Mouse (Mus musculus): ENCODE data around the gene Hmga1b. TPM values are rescaled to one million over a fixed set of nuclear protein-coding genes. Genes with fewer than 3 reads are reported as not detected.
"Not testable (repeated sequence)": the region's sequence is repeated elsewhere in the genome, so short reads cannot be mapped to it uniquely, and the experiment has no call there.

Hmga1b gene
- polyA plus RNA-seq, 1 experiment from 2014 or later, result 12.3 TPM

DNA sequence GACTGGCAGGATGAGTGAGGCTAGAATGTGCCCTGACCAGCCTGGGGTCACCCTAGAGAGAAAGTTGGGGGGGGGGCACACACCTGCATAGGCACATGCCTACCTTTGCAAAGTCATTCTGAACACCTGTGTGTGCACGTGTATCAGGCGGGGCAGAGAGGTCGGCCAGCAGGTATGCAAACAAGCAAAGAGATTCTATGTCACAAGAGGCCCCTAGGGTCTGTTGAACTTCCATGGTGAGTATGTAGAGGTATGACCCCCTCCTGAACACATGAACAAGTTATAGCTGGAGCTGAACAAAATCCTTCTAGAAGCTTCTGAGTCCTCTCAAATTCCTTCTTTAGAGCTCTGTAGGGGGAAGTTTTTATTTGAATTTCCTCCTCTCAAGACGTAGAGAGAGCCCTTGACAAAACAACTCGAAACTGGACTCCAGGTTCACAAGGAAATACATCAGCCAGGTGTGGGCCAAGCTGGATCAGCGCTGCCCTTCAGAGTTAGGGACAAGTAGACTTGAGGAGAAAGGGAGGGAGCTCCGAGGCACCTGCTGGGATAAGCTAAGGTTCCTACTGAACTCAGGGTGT is 18.4 kb upstream of the Hmga1b start:
- Histone ChIP-seq H3K4me3 (no peak overlapping the region), H3K27me3 (ENCODE audit: poor library complexity, severe bottlenecking) (no peaks in the 10 kb centered on the region), H3K9me3 (no peaks in the 10 kb centered on the region), H3K27ac (no peak overlapping the region), H3K4me1 (no peaks in the 10 kb centered on the region), H3K36me3 (replicated peaks) (no peaks in the 10 kb centered on the region)
- WGBS, result 74% methylated on average over 7 of the region's 7 CpGs
- no peak for DNase-seq (ENCODE audit: extremely low spot score, low spot score)

- WGBS, result 84% methylated on average over 4 of the region's 4 CpGs
- Histone ChIP-seq H3K27ac (no peak overlapping the region), H3K36me3 (replicated peaks) (no peaks in the 10 kb centered on the region), H3K9me3 (no peaks in the 10 kb centered on the region), H3K27me3 (ENCODE audit: poor library complexity, severe bottlenecking) (no peaks in the 10 kb centered on the region), H3K4me3 (no peak overlapping the region), H3K4me1 (no peaks in the 10 kb centered on the region)
- no peak for DNase-seq (ENCODE audit: extremely low spot score, low spot score)
These were observed 14.6 kb upstream of the Hmga1b start for GRCm38 (mm10) chr11:120747974-120748373.

GRCm38 (mm10) chr11:120749430-120749829 is 13.2 kb upstream of the Hmga1b start:
- 65% methylated on average over 8 of the region's 8 CpGs for WGBS

DNA sequence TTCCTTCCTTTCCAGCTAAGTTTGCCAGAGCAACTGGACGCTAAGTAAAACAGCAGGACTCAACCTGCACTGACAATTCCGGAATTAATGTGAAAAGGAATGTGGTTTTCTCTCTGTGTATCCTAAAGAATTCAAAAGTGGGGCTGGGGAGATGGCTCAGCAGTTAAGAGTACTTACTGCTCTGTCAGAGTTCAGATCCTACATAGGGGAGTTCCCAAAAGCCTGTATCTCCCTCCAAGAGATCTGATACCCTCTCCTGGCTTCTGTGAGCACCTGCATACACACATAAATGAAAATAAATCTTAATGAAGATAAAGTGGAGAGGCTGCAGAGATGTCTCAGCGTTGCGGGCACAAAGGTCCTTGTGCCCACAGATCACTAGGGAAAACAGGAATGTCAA is 11.0 kb upstream of the Hmga1b start:
- H3K4me3 ChIP-seq, result no peak overlapping the region
- peaks cover 6% of the 10 kb centered on the region; the same call in 1 of the 2 replicates for H3K9me3 ChIP-seq
- no peaks in the 10 kb centered on the region for H3K36me3 ChIP-seq (replicated peaks)
- no peak for DNase-seq (ENCODE audit: extremely low spot score, low spot score)
- no peaks in the 10 kb centered on the region for H3K27me3 ChIP-seq (ENCODE audit: poor library complexity, severe bottlenecking)
- 82% methylated on average over 4 of the region's 4 CpGs for WGBS
- H3K4me1 ChIP-seq, result no peaks in the 10 kb centered on the region
- no peak overlapping the region for H3K27ac ChIP-seq

More at GRCm38 (mm10) chr11:120749430-120749829, 13.2 kb upstream of the Hmga1b start:
- no peaks in the 10 kb centered on the region for H3K9me3 ChIP-seq
- H3K27ac ChIP-seq, result no peak overlapping the region
- no peaks in the 10 kb centered on the region for H3K4me1 ChIP-seq
- DNase-seq (ENCODE audit: extremely low spot score, low spot score), result no peak
- H3K4me3 ChIP-seq, result no peak overlapping the region
- H3K36me3 ChIP-seq (replicated peaks), result no peaks in the 10 kb centered on the region
- H3K27me3 ChIP-seq (ENCODE audit: poor library complexity, severe bottlenecking), result no peaks in the 10 kb centered on the region

GRCm38 (mm10) chr11:120760236-120760635 is 2.4 kb upstream of the Hmga1b start:
- DNase-seq (ENCODE audit: extremely low spot score, low spot score), result no peak
- H3K4me1 ChIP-seq, result no peaks in the 10 kb centered on the region
- H3K36me3 ChIP-seq (replicated peaks), result no peaks in the 10 kb centered on the region
- 94% methylated on average over 9 of the region's 9 CpGs for WGBS
- H3K9me3 ChIP-seq, result peaks cover 39% of the 10 kb centered on the region
- H3K27ac ChIP-seq, result no peak overlapping the region
- no peak overlapping the region for H3K4me3 ChIP-seq
- H3K27me3 ChIP-seq (ENCODE audit: poor library complexity, severe bottlenecking), result peaks cover 28% of the 10 kb centered on the region

DNA sequence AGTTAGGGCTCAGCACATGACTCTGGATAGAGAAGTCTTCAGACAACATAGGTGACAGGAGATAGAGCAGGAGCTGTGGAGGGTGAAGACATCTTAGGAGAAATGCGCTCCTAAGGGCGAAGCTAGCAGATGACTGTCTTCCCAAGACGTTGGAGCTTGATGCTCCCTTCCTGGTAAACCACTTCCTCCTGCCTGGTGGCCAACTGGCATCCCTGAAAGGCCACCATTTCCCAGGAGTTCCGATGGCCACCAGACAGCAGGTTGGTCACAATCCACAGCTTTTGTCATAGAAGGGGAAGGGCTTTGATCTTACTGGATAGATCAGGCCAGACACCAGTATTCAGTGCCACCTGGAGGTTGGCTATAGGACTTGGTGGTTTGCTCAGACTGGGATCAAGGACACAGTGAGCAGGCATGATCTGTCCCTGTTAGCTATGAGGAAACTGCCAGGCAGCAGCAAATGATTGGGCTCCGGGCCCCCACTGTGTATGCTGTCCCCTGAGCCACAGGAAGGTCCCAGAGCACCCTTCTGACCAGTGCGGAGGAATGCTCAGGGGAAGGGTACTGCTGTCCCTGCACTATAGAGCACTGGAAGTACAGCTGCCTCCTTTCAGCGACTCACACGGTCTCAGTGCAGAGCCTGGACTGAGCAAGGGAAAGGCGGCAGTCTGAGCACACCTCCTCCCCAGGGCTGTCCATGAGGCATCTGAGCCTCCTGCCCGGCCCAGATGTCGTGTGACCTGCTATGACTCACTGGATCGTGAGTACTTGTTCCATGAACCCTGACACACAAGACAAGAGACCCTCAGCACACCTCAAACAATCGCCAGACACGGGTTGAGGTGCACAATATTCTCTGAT is 553 bp upstream of the Hmga1b start:
- Histone ChIP-seq H3K9me3 (peaks cover 29% of the 10 kb centered on the region), H3K4me1 (no peaks in the 10 kb centered on the region), H3K4me3 (no peak overlapping the region), H3K27ac (no peak overlapping the region), H3K27me3 (ENCODE audit: poor library complexity, severe bottlenecking) (peaks cover 34% of the 10 kb centered on the region), H3K36me3 (replicated peaks) (no peaks in the 10 kb centered on the region)
- DNase-seq (ENCODE audit: extremely low spot score, low spot score), result no peak
- 77% methylated on average over 14 of the region's 14 CpGs for WGBS

- peaks cover 34% of the 10 kb centered on the region for H3K27me3 ChIP-seq (ENCODE audit: poor library complexity, severe bottlenecking)
- H3K4me3 ChIP-seq; DNase-seq (ENCODE audit: extremely low spot score, low spot score); H3K4me1 ChIP-seq; H3K36me3 ChIP-seq (replicated peaks); H3K27ac ChIP-seq: not testable (repeated sequence)
- 4% methylated on average over 9 of the region's 23 CpGs for WGBS
- H3K9me3 ChIP-seq, result peaks cover 16% of the 10 kb centered on the region
These were observed 766 bp downstream of the Hmga1b start for GRCm38 (mm10) chr11:120763121-120763999.

DNA sequence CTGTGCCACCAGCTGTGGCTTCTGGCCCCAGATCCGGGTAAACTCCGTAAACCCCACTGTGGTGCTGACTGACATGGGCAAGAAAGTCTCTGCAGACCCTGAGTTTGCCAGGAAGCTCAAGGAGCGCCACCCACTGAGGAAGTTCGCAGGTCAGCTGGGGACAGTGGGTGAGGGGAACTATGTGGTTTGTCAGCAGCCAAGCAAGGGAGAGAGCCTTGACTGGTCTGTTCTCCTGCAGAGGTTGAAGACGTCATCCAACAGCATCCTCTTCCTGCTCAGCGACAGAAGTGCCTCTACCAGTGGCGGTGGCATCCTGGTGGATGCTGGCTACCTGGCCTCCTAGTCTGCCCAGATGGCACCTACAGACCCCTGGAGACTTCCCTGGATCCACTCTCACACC is 4.4 kb downstream of the Hmga1b start:
- H3K36me3 ChIP-seq (replicated peaks); H3K9me3 ChIP-seq; H3K4me3 ChIP-seq; H3K4me1 ChIP-seq; DNase-seq (ENCODE audit: extremely low spot score, low spot score); H3K27ac ChIP-seq: not testable (repeated sequence)
- peaks cover 25% of the 10 kb centered on the region for H3K27me3 ChIP-seq (ENCODE audit: poor library complexity, severe bottlenecking)
- WGBS, result 80% methylated on average over 4 of the region's 7 CpGs

- Histone ChIP-seq H3K36me3 (replicated peaks) (no peaks in the 10 kb centered on the region), H3K4me3 (no peak overlapping the region), H3K27me3 (ENCODE audit: poor library complexity, severe bottlenecking) (peaks cover 14% of the 10 kb centered on the region; the same call in 1 of the 2 replicates), H3K4me1 (no peaks in the 10 kb centered on the region), H3K27ac (no peak overlapping the region), H3K9me3 (no peaks in the 10 kb centered on the region)
- no peak for DNase-seq (ENCODE audit: extremely low spot score, low spot score)
- 81% methylated on average over 1 of the region's 1 CpGs for WGBS
These were observed 5.6 kb downstream of the Hmga1b start for GRCm38 (mm10) chr11:120768206-120768605.

GRCm38 (mm10) chr11:120772749-120773148 is 10.2 kb downstream of the Hmga1b start:
- Histone ChIP-seq H3K4me1 (peaks cover 16% of the 10 kb centered on the region), H3K36me3 (replicated peaks) (no peaks in the 10 kb centered on the region), H3K4me3 (no peak overlapping the region), H3K9me3 (no peaks in the 10 kb centered on the region), H3K27me3 (ENCODE audit: poor library complexity, severe bottlenecking) (no peaks in the 10 kb centered on the region), H3K27ac (no peak overlapping the region)
- WGBS, result 84% methylated on average over 3 of the region's 3 CpGs
- no peak for DNase-seq (ENCODE audit: extremely low spot score, low spot score)

GRCm38 (mm10) chr11:120773463-120774190 is 11.0 kb downstream of the Hmga1b start:
- H3K27ac ChIP-seq, result no peak overlapping the region
- no peaks in the 10 kb centered on the region for H3K36me3 ChIP-seq (replicated peaks)
- no peaks in the 10 kb centered on the region for H3K9me3 ChIP-seq
- peaks cover 16% of the 10 kb centered on the region for H3K4me1 ChIP-seq
- no peak overlapping the region for H3K4me3 ChIP-seq
- 91% methylated on average over 7 of the region's 7 CpGs for WGBS
- DNase-seq (ENCODE audit: extremely low spot score, low spot score), result no peak
- H3K27me3 ChIP-seq (ENCODE audit: poor library complexity, severe bottlenecking), result no peaks in the 10 kb centered on the region

DNA sequence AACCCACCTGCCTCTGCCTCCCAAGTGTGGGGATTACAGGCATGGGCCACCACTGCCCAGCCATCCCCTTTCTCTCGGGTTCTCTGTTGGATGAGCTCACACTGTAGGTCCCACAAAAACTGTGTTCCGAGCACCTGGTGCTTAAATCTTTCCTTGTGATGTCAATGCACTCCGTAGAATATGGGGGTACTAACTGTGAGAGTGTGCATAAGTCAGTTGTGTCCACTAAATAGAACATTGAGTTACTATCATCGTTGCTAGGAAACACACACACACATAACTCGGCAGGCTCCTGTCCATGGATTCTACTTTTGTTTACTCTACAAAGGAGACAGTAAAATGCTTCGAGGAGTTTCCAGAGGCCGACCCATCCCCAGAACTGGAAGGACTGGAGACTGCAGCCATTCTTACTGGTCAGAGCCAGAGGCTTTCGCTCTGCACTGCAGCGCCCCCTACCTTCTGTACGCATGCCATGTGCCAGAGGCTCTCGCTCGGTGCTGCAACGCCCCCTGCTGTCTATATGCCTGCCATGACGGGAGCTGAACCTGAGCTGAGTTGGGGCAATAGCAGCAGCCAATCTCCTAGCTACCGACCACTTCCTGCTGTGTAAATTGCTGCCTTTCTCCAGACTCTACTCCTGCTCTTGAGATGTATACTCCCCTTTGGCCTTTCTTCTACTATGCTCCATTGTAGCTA is 13.3 kb downstream of the Hmga1b start:
- Histone ChIP-seq H3K4me1 (peaks cover 16% of the 10 kb centered on the region), H3K9me3 (no peaks in the 10 kb centered on the region), H3K4me3 (peak overlapping the region; percentile 13; the same call in 1 of the 2 replicates), H3K27me3 (ENCODE audit: poor library complexity, severe bottlenecking) (no peaks in the 10 kb centered on the region), H3K36me3 (replicated peaks) (peaks cover 11% of the 10 kb centered on the region), H3K27ac (no peak overlapping the region)
- DNase-seq (ENCODE audit: extremely low spot score, low spot score), result peak; percentile 91
- 30% methylated on average over 15 of the region's 15 CpGs for WGBS

Data from forebrain, embryonic 10.5 days (tissue).